Mouse (Mus musculus): ENCODE results near the gene Txn1. TPM values are rescaled to one million over a fixed set of nuclear protein-coding genes. Genes with fewer than 3 reads are reported as not detected.

Txn1 gene
- polyA plus RNA-seq (2015; fragmentation: Nextera tagmentation; extraction: Ambion mirVana), result 291 and 326 TPM in 2 replicates

GRCm38 (mm10) chr4:57956029-57956960 lies at the start of gene Txn1:
TSS of gene Txn1 (minus strand) at chr4:57956411.
- no peaks in the 10 kb centered on the region for H3K27me3 ChIP-seq
- H3K4me1 ChIP-seq (replicated peaks), result peaks cover 32% of the 10 kb centered on the region
- peaks cover 7% of the 10 kb centered on the region for H3K36me3 ChIP-seq
- no peaks in the 10 kb centered on the region for H3K9me3 ChIP-seq
- peak within 1 kb of the TSS; percentile 83 for H3K9ac ChIP-seq
- peak within 1 kb of the TSS; percentile 83 for H3K27ac ChIP-seq (replicated peaks)
- peak; percentile 96 for ATAC-seq (ENCODE audit: low FRiP score, low read depth)
- H3K4me3 ChIP-seq, result peak within 1 kb of the TSS; percentile 63
- peak within 1 kb of the TSS; percentile 89 for H3K4me2 ChIP-seq
- WGBS, result under 1% methylated on average over 68 of the region's 71 CpGs

DNA sequence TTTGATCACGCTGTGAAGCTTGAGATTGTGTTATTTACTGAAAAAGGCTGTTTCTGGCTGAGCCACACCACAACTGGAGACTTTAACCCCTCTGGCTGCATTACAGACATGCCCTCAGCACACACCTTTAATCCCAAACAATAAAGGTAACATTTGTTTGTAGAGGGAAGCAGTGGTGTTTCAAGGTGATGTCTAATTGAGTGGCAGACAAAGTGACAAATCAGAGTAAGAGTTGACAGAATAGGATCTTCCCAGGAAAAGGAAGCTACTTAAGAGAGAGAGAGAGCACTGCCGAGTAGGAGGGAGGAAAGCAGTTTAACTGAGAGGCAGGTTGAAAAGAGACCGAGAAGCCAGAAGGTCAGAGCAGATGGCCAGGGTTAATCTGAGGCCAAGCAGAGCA lies 47.3 kb upstream of the Txn1 start:
- Histone ChIP-seq H3K4me3 (no peak overlapping the region), H3K27ac (replicated peaks) (no peak overlapping the region), H3K27me3 (no peaks in the 10 kb centered on the region), H3K36me3 (no peaks in the 10 kb centered on the region), H3K9ac (no peak overlapping the region), H3K9me3 (no peaks in the 10 kb centered on the region), H3K4me2 (no peak overlapping the region), H3K4me1 (replicated peaks) (no peaks in the 10 kb centered on the region)
- 68% methylated on average over 3 of the region's 3 CpGs for WGBS
- no peak for ATAC-seq (ENCODE audit: low FRiP score, low read depth)

- H3K27ac ChIP-seq (replicated peaks), result no peak overlapping the region
- H3K4me1 ChIP-seq (replicated peaks), result no peaks in the 10 kb centered on the region
- H3K4me2 ChIP-seq, result no peak overlapping the region
- WGBS, result 96% methylated on average over 1 of the region's 1 CpGs
- H3K4me3 ChIP-seq, result no peak overlapping the region
- H3K9ac ChIP-seq, result no peak overlapping the region
- no peaks in the 10 kb centered on the region for H3K9me3 ChIP-seq
- no peaks in the 10 kb centered on the region for H3K36me3 ChIP-seq
- ATAC-seq (ENCODE audit: low FRiP score, low read depth), result no peak
- no peaks in the 10 kb centered on the region for H3K27me3 ChIP-seq
Measured at GRCm38 (mm10) chr4:57991425-57991824, 35.2 kb upstream of the Txn1 start.

GRCm38 (mm10) chr4:57974400-57975117 lies 18.3 kb upstream of the Txn1 start:
- Histone ChIP-seq H3K9me3 (no peaks in the 10 kb centered on the region), H3K27me3 (no peaks in the 10 kb centered on the region), H3K36me3 (no peaks in the 10 kb centered on the region), H3K4me2 (no peak overlapping the region), H3K4me1 (replicated peaks) (no peaks in the 10 kb centered on the region), H3K4me3 (no peak overlapping the region), H3K27ac (replicated peaks) (no peak overlapping the region), H3K9ac (no peak overlapping the region)
- ATAC-seq (ENCODE audit: low FRiP score, low read depth), result no peak
- 88% methylated on average over 6 of the region's 6 CpGs for WGBS

- H3K4me3 ChIP-seq, result no peak overlapping the region
- no peak overlapping the region for H3K27ac ChIP-seq (replicated peaks)
- WGBS, result 88% methylated on average over 6 of the region's 6 CpGs
- no peaks in the 10 kb centered on the region for H3K4me1 ChIP-seq (replicated peaks)
- H3K9ac ChIP-seq, result no peak overlapping the region
- H3K9me3 ChIP-seq, result no peaks in the 10 kb centered on the region
- no peak for ATAC-seq (ENCODE audit: low FRiP score, low read depth)
- no peaks in the 10 kb centered on the region for H3K36me3 ChIP-seq
- H3K4me2 ChIP-seq, result no peak overlapping the region
- H3K27me3 ChIP-seq, result no peaks in the 10 kb centered on the region
Measured at GRCm38 (mm10) chr4:57973592-57974268, 17.5 kb upstream of the Txn1 start.

DNA sequence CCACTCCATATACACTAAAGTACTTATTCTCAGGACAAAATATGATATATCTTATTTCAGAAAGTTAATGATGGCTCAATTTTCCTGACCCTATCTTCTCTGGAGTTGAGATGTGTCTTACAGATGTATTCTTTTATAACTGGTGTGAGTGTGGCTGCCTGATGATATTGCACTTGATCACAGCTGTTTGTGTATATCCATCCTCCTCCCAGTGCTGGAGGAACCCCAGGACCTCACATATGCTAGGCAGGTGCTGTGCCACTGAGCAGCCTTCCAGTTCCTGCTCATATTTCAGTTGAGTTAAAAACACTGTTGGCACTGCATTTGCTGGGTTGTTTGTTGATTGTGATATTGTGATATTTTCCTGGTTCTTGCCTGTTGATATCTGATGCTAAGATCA lies 14.1 kb upstream of the Txn1 start:
- Histone ChIP-seq H3K9me3 (no peaks in the 10 kb centered on the region), H3K36me3 (no peaks in the 10 kb centered on the region), H3K4me3 (no peak overlapping the region), H3K4me2 (no peak overlapping the region), H3K9ac (no peak overlapping the region), H3K27ac (replicated peaks) (no peak overlapping the region), H3K4me1 (replicated peaks) (no peaks in the 10 kb centered on the region), H3K27me3 (no peaks in the 10 kb centered on the region)
- no peak for ATAC-seq (ENCODE audit: low FRiP score, low read depth)

- H3K9ac ChIP-seq, result no peak overlapping the region
- no peaks in the 10 kb centered on the region for H3K4me1 ChIP-seq (replicated peaks)
- H3K9me3 ChIP-seq, result no peaks in the 10 kb centered on the region
- no peaks in the 10 kb centered on the region for H3K27me3 ChIP-seq
- no peak overlapping the region for H3K27ac ChIP-seq (replicated peaks)
- no peak overlapping the region for H3K4me3 ChIP-seq
- ATAC-seq (ENCODE audit: low FRiP score, low read depth), result no peak
- 75% methylated on average over 3 of the region's 3 CpGs for WGBS
- no peak overlapping the region for H3K4me2 ChIP-seq
- no peaks in the 10 kb centered on the region for H3K36me3 ChIP-seq
Measured at GRCm38 (mm10) chr4:57967195-57967594, 11.0 kb upstream of the Txn1 start.

DNA sequence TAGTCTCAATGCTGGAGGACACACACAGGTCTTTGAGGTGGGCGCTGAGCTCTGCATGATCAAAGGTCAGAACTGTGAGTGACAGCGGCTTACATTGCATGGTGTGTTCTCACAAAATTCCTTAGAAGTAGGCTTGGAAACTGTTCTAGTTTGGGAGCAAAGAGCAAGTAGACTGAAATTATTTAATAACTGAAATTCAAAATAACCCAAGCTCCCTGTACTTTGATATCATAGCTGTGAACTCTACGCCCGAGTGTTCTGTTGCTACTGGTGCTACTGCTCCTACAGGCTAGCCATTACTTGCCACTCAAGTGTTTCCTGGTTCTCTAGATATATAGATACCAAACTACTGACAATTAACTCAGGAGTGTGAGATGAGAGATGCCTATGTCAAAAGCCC lies 9.3 kb upstream of the Txn1 start:
- no peak overlapping the region for H3K27ac ChIP-seq (replicated peaks)
- no peak overlapping the region for H3K4me3 ChIP-seq
- no peaks in the 10 kb centered on the region for H3K27me3 ChIP-seq
- no peak overlapping the region for H3K9ac ChIP-seq
- H3K4me2 ChIP-seq, result no peak overlapping the region
- H3K36me3 ChIP-seq, result no peaks in the 10 kb centered on the region
- H3K4me1 ChIP-seq (replicated peaks), result no peaks in the 10 kb centered on the region
- no peaks in the 10 kb centered on the region for H3K9me3 ChIP-seq
- 95% methylated on average over 4 of the region's 4 CpGs for WGBS
- ATAC-seq (ENCODE audit: low FRiP score, low read depth), result no peak

DNA sequence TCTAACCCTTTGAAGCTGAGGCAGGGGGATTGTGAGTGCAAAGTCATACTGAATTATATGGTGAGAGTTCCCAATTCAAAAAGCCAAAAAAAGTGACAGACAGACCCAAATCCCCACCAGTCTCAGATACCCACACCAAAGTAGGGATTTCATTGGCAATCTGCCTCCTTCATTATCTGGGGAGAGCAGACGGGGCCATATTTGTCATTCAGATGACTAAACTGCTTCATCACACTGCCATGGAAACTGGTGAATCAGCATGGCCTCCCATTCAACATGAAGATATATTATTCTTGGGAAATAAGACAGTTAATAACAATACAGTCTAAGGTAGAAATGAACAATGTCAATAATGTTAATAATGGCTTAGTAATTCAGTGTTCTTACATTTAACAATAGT lies 7.9 kb upstream of the Txn1 start:
- ATAC-seq (ENCODE audit: low FRiP score, low read depth), result no peak
- no peaks in the 10 kb centered on the region for H3K36me3 ChIP-seq
- no peak overlapping the region for H3K4me2 ChIP-seq
- no peak overlapping the region for H3K9ac ChIP-seq
- H3K9me3 ChIP-seq, result no peaks in the 10 kb centered on the region
- H3K27me3 ChIP-seq, result no peaks in the 10 kb centered on the region
- 9% methylated on average over 1 of the region's 1 CpGs for WGBS
- H3K4me3 ChIP-seq, result no peak overlapping the region
- H3K4me1 ChIP-seq (replicated peaks), result no peaks in the 10 kb centered on the region
- no peak overlapping the region for H3K27ac ChIP-seq (replicated peaks)

DNA sequence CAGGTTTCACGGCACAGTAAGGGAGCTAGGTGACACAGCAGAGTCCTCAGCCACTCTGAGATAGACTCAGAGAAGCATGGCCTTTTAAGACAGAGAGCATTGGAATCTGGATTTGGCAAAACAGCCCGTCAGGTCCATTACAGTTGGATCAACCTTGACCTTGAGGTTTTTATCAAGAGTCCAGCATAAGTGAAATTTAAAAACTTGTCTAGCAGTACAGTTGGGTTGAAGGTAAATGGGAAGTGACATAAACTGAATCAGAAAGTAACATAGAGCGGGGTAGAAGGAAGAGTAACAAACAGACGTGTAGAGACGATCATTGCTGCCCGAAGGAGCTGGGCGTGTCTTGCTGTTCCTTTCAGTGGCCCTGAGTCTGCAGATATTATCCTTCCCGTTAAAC lies 2.8 kb upstream of the Txn1 start:
- ATAC-seq (ENCODE audit: low FRiP score, low read depth), result no peak
- H3K4me1 ChIP-seq (replicated peaks), result peaks cover 24% of the 10 kb centered on the region
- H3K4me2 ChIP-seq, result no peak overlapping the region
- no peak overlapping the region for H3K9ac ChIP-seq
- H3K36me3 ChIP-seq, result no peaks in the 10 kb centered on the region
- H3K27me3 ChIP-seq, result no peaks in the 10 kb centered on the region
- WGBS, result 89% methylated on average over 8 of the region's 8 CpGs
- H3K27ac ChIP-seq (replicated peaks), result no peak overlapping the region
- no peaks in the 10 kb centered on the region for H3K9me3 ChIP-seq
- no peak overlapping the region for H3K4me3 ChIP-seq

- no peak for ATAC-seq (ENCODE audit: low FRiP score, low read depth)
- Histone ChIP-seq H3K27me3 (no peaks in the 10 kb centered on the region), H3K36me3 (no peaks in the 10 kb centered on the region), H3K9ac (no peak overlapping the region), H3K27ac (replicated peaks) (no peak overlapping the region), H3K4me3 (no peak overlapping the region), H3K9me3 (no peaks in the 10 kb centered on the region), H3K4me2 (no peak overlapping the region), H3K4me1 (replicated peaks) (peaks cover 32% of the 10 kb centered on the region)
- 82% methylated on average over 9 of the region's 9 CpGs for WGBS
Measured at GRCm38 (mm10) chr4:57958098-57958497, 1.9 kb upstream of the Txn1 start.
